Mouse (Mus musculus): ENCODE measurements around the gene Dpep2nb. TPM values are rescaled to one million over a fixed set of nuclear protein-coding genes. Genes with fewer than 3 reads are reported as not detected.

The Dpep2nb gene
- polyA plus RNA-seq (2014; fragmentation: Nextera tagmentation; extraction: Ambion mirVana): not detected in 2 replicates

DNA sequence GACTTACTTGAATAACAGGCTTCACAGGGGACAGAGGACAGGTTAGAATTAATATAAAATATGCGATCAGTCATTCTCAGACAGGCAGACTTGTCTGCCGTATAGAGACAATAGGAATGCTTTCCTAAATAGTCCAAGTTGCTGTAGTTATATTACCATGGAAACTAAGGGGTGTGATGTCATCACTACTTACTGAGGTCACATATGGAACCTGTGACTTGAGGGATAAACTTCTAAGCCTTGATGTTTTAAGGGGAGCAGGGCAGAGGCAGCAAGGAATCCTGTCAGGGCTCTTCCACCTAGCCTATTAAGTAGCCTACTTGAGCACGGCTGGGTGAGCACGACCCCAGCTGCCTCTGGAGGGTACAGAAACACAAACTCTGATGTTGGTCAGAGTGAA lies at the start of gene Dpep2nb:
TSS of gene Dpep2nb (minus strand) at position 101 of the 400 bp plus-strand sequence.
- peaks cover 8% of the 10 kb centered on the region for H3K4me1 ChIP-seq (ENCODE audit: control insufficient read depth, insufficient read depth, low read length)
- H3K27me3 ChIP-seq (replicated peaks; ENCODE audit: control insufficient read depth, insufficient read depth, low read length): no peaks in the 10 kb centered on the region
- no peak within 1 kb of the TSS for H3K9ac ChIP-seq (ENCODE audit: low read length)
- no peak within 1 kb of the TSS for H3K27ac ChIP-seq (ENCODE audit: low read depth, low read length)
- H3K4me3 ChIP-seq (ENCODE audit: low read depth, low read length): no peak within 1 kb of the TSS
- ATAC-seq: no peak
- no peaks in the 10 kb centered on the region for H3K9me3 ChIP-seq (replicated peaks; ENCODE audit: control insufficient read depth, low read length)
- WGBS: 78% methylated on average over 4 of the region's 4 CpGs
- no peak for DNase-seq (ENCODE audit: low spot score)
- H3K36me3 ChIP-seq (ENCODE audit: control insufficient read depth, insufficient read depth, low read length): no peaks in the 10 kb centered on the region
- H3K4me2 ChIP-seq (ENCODE audit: low read length): no peak within 1 kb of the TSS

DNA sequence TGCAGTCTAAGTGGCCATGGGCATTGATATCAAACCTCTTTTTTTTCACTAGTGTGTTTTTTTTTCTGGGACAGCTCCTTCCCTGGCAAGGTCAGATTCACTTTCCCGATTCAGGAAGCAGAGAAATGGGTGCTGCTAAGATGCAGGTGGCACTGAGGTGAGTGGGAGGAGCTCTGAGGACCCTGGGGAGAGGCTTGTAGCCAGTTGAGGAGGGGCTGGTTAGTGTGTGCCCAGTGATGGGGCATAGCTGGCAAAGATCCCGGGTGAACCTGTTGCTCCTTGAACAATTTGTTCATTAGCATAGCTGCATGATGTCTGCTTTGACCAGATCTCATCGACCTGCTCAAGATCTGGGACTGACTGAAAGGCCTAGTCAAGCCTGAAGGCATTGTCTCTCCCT lies 49.3 kb upstream of the Dpep2nb start:
- Histone ChIP-seq H3K9me3 (replicated peaks; ENCODE audit: control insufficient read depth, low read length) (no peaks in the 10 kb centered on the region), H3K27me3 (replicated peaks; ENCODE audit: control insufficient read depth, insufficient read depth, low read length) (no peaks in the 10 kb centered on the region), H3K9ac (ENCODE audit: low read length) (no peak overlapping the region), H3K4me3 (ENCODE audit: low read depth, low read length) (no peak overlapping the region), H3K36me3 (ENCODE audit: control insufficient read depth, insufficient read depth, low read length) (peaks cover 23% of the 10 kb centered on the region), H3K4me2 (ENCODE audit: low read length) (no peak overlapping the region), H3K27ac (ENCODE audit: low read depth, low read length) (no peak overlapping the region), H3K4me1 (ENCODE audit: control insufficient read depth, insufficient read depth, low read length) (peaks cover 5% of the 10 kb centered on the region)
- DNase-seq (ENCODE audit: low spot score) (peak; percentile 49), ATAC-seq (no peak)
- WGBS: 51% methylated on average over 3 of the region's 3 CpGs

GRCm38 (mm10) chr8:106054190-106054811 lies 48.5 kb upstream of the Dpep2nb start:
- Histone ChIP-seq H3K4me1 (ENCODE audit: control insufficient read depth, insufficient read depth, low read length) (peaks cover 5% of the 10 kb centered on the region), H3K36me3 (ENCODE audit: control insufficient read depth, insufficient read depth, low read length) (peaks cover 23% of the 10 kb centered on the region), H3K9me3 (replicated peaks; ENCODE audit: control insufficient read depth, low read length) (no peaks in the 10 kb centered on the region), H3K4me3 (ENCODE audit: low read depth, low read length) (no peak overlapping the region), H3K4me2 (ENCODE audit: low read length) (no peak overlapping the region), H3K9ac (ENCODE audit: low read length) (no peak overlapping the region), H3K27ac (ENCODE audit: low read depth, low read length) (no peak overlapping the region), H3K27me3 (replicated peaks; ENCODE audit: control insufficient read depth, insufficient read depth, low read length) (no peaks in the 10 kb centered on the region)
- no peak for ATAC-seq
- no peak for DNase-seq (ENCODE audit: low spot score)
- WGBS: 87% methylated on average over 6 of the region's 6 CpGs

- Histone ChIP-seq H3K4me2 (ENCODE audit: low read length) (no peak overlapping the region), H3K4me3 (ENCODE audit: low read depth, low read length) (no peak overlapping the region), H3K36me3 (ENCODE audit: control insufficient read depth, insufficient read depth, low read length) (peaks cover 23% of the 10 kb centered on the region), H3K27ac (ENCODE audit: low read depth, low read length) (no peak overlapping the region), H3K9me3 (replicated peaks; ENCODE audit: control insufficient read depth, low read length) (no peaks in the 10 kb centered on the region), H3K4me1 (ENCODE audit: control insufficient read depth, insufficient read depth, low read length) (no peaks in the 10 kb centered on the region), H3K9ac (ENCODE audit: low read length) (no peak overlapping the region), H3K27me3 (replicated peaks; ENCODE audit: control insufficient read depth, insufficient read depth, low read length) (no peaks in the 10 kb centered on the region)
- ATAC-seq (no peak), DNase-seq (ENCODE audit: low spot score) (no peak)
- 92% methylated on average over 9 of the region's 9 CpGs for WGBS
Observed at GRCm38 (mm10) chr8:106052510-106053089, 46.8 kb upstream of the Dpep2nb start.

GRCm38 (mm10) chr8:106051068-106051467 lies 45.3 kb upstream of the Dpep2nb start:
- Histone ChIP-seq H3K36me3 (ENCODE audit: control insufficient read depth, insufficient read depth, low read length) (peaks cover 29% of the 10 kb centered on the region), H3K4me3 (ENCODE audit: low read depth, low read length) (no peak overlapping the region), H3K9me3 (replicated peaks; ENCODE audit: control insufficient read depth, low read length) (no peaks in the 10 kb centered on the region), H3K4me2 (ENCODE audit: low read length) (no peak overlapping the region), H3K9ac (ENCODE audit: low read length) (no peak overlapping the region), H3K27me3 (replicated peaks; ENCODE audit: control insufficient read depth, insufficient read depth, low read length) (no peaks in the 10 kb centered on the region), H3K27ac (ENCODE audit: low read depth, low read length) (no peak overlapping the region), H3K4me1 (ENCODE audit: control insufficient read depth, insufficient read depth, low read length) (no peaks in the 10 kb centered on the region)
- DNase-seq (ENCODE audit: low spot score): no peak
- 88% methylated on average over 3 of the region's 3 CpGs for WGBS
- ATAC-seq: no peak

DNA sequence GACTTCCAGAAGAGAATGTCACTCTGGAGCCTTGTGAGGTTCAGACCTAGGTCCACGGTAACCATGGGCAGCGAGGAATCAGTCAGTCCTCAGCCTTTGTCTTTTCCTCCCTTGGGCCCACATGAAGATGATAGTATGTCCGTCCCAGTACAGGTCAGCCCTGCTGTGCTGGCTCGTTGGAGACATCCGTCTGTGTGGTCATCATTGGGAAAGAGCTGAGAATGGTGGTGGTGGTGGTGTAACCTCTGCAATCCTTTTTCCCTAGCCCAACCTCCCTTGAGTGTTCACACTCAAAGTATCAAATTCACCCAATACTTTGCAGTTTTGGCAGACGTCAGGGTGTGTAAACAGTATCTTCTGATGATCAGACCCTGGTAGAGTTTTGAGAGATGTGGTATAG lies 44.1 kb upstream of the Dpep2nb start:
- Histone ChIP-seq H3K36me3 (ENCODE audit: control insufficient read depth, insufficient read depth, low read length) (peaks cover 29% of the 10 kb centered on the region), H3K9me3 (replicated peaks; ENCODE audit: control insufficient read depth, low read length) (no peaks in the 10 kb centered on the region), H3K27me3 (replicated peaks; ENCODE audit: control insufficient read depth, insufficient read depth, low read length) (no peaks in the 10 kb centered on the region), H3K9ac (ENCODE audit: low read length) (no peak overlapping the region), H3K27ac (ENCODE audit: low read depth, low read length) (no peak overlapping the region), H3K4me3 (ENCODE audit: low read depth, low read length) (no peak overlapping the region), H3K4me2 (ENCODE audit: low read length) (no peak overlapping the region), H3K4me1 (ENCODE audit: control insufficient read depth, insufficient read depth, low read length) (no peaks in the 10 kb centered on the region)
- ATAC-seq: no peak
- no peak for DNase-seq (ENCODE audit: low spot score)
- 86% methylated on average over 6 of the region's 6 CpGs for WGBS

DNA sequence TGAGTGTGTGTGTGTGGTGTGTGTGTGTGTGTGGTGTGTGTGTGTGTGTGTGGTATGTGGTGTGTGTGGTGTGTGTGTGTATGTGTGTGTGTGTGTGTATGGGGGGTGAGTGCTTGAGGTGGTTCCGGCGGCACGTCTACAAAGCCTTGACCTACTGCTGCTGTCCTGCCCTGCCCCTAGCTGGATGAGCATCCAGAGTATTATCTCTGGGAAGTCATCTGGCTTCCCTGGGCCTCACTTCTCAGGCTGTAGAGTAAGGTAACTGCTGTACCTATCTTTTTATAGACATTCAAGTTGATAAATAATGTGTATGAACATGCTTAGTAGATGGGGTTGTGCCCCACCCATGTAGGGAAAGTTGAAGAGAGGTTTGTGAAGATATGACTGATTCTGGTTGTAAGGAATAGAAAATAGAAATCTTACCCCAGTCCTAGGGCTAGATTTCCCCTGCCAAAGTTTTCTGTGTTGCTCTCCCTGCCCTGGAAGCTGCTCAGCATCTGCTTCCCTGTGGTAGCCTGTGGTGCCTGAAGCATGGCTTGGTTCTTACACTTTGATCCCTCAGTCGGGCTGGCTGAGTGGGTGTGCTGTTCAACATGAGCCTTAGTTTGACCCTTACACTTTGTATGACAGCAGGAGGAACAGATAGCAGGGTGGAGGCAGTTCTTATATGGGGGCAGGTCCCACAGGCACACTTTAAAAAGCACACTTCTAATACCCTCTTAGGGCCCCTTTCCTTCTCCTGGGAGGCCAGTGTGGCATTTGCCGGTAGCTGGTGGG lies 42.3 kb upstream of the Dpep2nb start:
- peaks cover 22% of the 10 kb centered on the region for H3K36me3 ChIP-seq (ENCODE audit: control insufficient read depth, insufficient read depth, low read length)
- ATAC-seq: no peak
- no peaks in the 10 kb centered on the region for H3K9me3 ChIP-seq (replicated peaks; ENCODE audit: control insufficient read depth, low read length)
- H3K4me1 ChIP-seq (ENCODE audit: control insufficient read depth, insufficient read depth, low read length): no peaks in the 10 kb centered on the region
- no peak for DNase-seq (ENCODE audit: low spot score)
- no peak overlapping the region for H3K4me3 ChIP-seq (ENCODE audit: low read depth, low read length)
- H3K4me2 ChIP-seq (ENCODE audit: low read length): no peak overlapping the region
- WGBS: 89% methylated on average over 5 of the region's 5 CpGs
- H3K27ac ChIP-seq (ENCODE audit: low read depth, low read length): no peak overlapping the region
- H3K27me3 ChIP-seq (replicated peaks; ENCODE audit: control insufficient read depth, insufficient read depth, low read length): no peaks in the 10 kb centered on the region
- H3K9ac ChIP-seq (ENCODE audit: low read length): 0 out of 2 replicates have a peak overlapping the region, but pooled peaks have one; percentile 10

GRCm38 (mm10) chr8:106046872-106047559 lies 41.2 kb upstream of the Dpep2nb start:
- DNase-seq (ENCODE audit: low spot score) (no peak), ATAC-seq (no peak)
- WGBS: 93% methylated on average over 11 of the region's 11 CpGs
- Histone ChIP-seq H3K4me2 (ENCODE audit: low read length) (no peak overlapping the region), H3K36me3 (ENCODE audit: control insufficient read depth, insufficient read depth, low read length) (peaks cover 18% of the 10 kb centered on the region), H3K27me3 (replicated peaks; ENCODE audit: control insufficient read depth, insufficient read depth, low read length) (no peaks in the 10 kb centered on the region), H3K9ac (ENCODE audit: low read length) (no peak overlapping the region), H3K9me3 (replicated peaks; ENCODE audit: control insufficient read depth, low read length) (no peaks in the 10 kb centered on the region), H3K4me3 (ENCODE audit: low read depth, low read length) (no peak overlapping the region), H3K27ac (ENCODE audit: low read depth, low read length) (no peak overlapping the region), H3K4me1 (ENCODE audit: control insufficient read depth, insufficient read depth, low read length) (no peaks in the 10 kb centered on the region)
